ENCODE assay signal across 8 mouse cellular contexts in genomic region chr8:84357631-84358371, GRCm38 (mm10). TPM values are rescaled to one million over a fixed set of nuclear protein-coding genes. Genes with fewer than 3 reads are reported as not detected.
DNase-seq lines count a peak whose midpoint lies in the region; ATAC-seq lines count a peak whose summit lies in the region.

No protein-coding gene starts in this region.

- 31% methylated on average over 20 of the region's 20 CpGs for WGBS in hindbrain, embryonic 14.5 days

- H3K4me3 ChIP-seq in hindbrain, embryonic 14.5 days (replicated peaks; ENCODE audit: low read length): no peak overlapping the region

- no peaks in the 10 kb centered on the region for H3K36me3 ChIP-seq in hindbrain, embryonic 14.5 days (replicated peaks; ENCODE audit: control insufficient read depth, insufficient read depth)

- no peak overlapping the region for H3K27ac ChIP-seq in hindbrain, embryonic 14.5 days

- H3K9me3 ChIP-seq in hindbrain, embryonic 14.5 days (ENCODE audit: control insufficient read depth, low read length): no peaks in the 10 kb centered on the region

- H3K27me3 ChIP-seq in hindbrain, embryonic 14.5 days (ENCODE audit: control insufficient read depth, insufficient read depth, low read length): 0 out of 2 replicates have a peak, but pooled peaks cover 4% of the 10 kb centered on the region

- H3K4me1 ChIP-seq in hindbrain, embryonic 14.5 days (replicated peaks; ENCODE audit: control insufficient read depth, insufficient read depth, low read length): no peaks in the 10 kb centered on the region

- H3K9ac ChIP-seq in hindbrain, embryonic 14.5 days: no peak overlapping the region

- H3K4me2 ChIP-seq in hindbrain, embryonic 14.5 days (replicated peaks): peak overlapping the region; percentile 18; the same call in 1 of the 2 replicates

- DNase-seq in R1 (ENCODE audit: low read depth, low spot score): peak; percentile 80
- DNase-seq in cerebellum, postnatal 14 days: peak; percentile 95
- DNase-seq in frontal cortex, postnatal 36 days (ENCODE audit: low spot score in 2 of 2): peak; percentile 78 to 79
- peak; percentile 85 for DNase-seq in hindbrain, embryonic 14.5 days (ENCODE audit: low spot score)
- DNase-seq in layer of hippocampus, postnatal 25 days (ENCODE audit: extremely low spot score in 1 of 2, low spot score in 1 of 2): peak; percentile 70 to 82
- DNase-seq in lung, postnatal 25 days (ENCODE audit: low spot score): peak; percentile 74
- peak; percentile 89 for DNase-seq in retina, embryonic 14.5 days (ENCODE audit: low spot score)
- DNase-seq in thymus, postnatal 36 days: peak; percentile 64 to 73

- peak; percentile 85 for ATAC-seq in hindbrain, embryonic 14.5 days (ENCODE audit: low FRiP score)

RNA-seq across cellular contexts. Expression of gene Cacna1a, which starts 30.4 kb away (rescaled TPM):
- 14.1 and 18.5 TPM in 2 replicates for polyA plus RNA-seq in hindbrain, embryonic 14.5 days (2014; fragmentation: Nextera tagmentation; extraction: Ambion mirVana)
- 100 to 1,000 TPM; 175 to 232 TPM for total RNA-seq in layer of hippocampus, postnatal 25 days (2021)
